Mouse (Mus musculus) induced T-regulatory cell, adult 2 months (primary cell): ENCODE measurements at regions not wholly inside any gene's neighbourhood (a gene's known extent, or its start where the extent isn't known, plus 50 kb on each side); places are given as distances from the start of the nearest gene placed in this dataset.
A peak's percentile ranks its signal among the peaks of the same experiment; 100 is the strongest.

Experiments
- DNase-seq: peaks from one replicate; pipeline ENCODE4 v3.0.0-alpha.2; 2012; ENCODE audit warnings: low read depth

DNA sequence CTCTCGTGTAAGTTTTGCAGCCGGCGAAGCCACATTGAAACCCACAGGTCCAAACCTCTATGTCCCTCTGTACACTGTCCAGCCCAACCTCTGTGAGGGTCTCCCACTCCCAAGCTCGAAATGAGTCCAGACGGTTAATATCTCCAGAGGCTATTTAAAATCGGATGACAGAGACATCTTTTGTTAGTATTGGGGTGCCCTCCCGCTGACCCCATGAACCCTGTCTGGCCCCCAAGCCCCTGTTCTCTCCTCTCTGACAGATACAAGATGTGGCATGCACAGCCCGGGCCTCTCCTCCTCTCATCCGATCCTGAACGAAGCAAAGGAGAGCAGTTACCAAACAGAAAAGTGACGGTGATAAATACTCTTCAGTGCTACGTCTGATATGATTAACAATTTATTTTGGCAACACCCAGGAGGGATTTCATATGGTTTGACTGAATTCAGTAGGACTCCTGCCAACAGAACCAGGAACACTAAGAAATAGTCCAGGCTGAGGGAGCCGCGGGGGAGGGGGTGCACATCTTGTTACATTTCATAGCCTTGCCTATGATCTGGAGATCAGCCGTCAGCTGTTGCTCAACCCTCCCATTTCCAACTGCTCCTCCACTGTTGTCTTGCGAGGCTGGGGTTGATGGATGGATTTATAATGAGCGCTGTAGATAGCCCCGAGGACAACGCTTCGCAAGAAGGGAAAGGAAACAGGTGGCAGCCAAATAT, 266.6 kb upstream of the Klf3 start:
- DNase-seq: no peak

- DNase-seq: no peak
Measured at GRCm38 (mm10) chr5:64537113-64537780, 265.9 kb upstream of the Klf3 start.

GRCm38 (mm10) chr5:64541765-64542164, 261.4 kb upstream of the Klf3 start:
- DNase-seq: no peak

DNA sequence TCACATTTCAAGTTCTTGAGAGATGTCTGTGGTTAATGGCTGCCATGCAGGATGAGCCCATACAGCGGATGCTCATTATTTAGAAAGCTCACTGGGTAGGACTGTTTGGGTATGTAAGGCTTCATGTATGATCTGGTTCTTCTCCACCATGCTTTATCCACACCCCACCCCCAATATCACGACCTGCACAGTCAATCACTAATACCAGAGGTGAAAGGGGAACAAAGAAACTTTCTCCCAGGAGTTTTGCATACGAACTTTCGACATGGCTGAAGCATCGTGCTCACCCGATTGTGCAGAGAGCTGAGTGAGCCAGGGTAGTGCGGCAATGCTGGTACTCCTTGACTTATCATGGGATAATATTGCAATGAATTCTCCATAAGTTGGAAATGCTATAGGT, 247.3 kb upstream of the Klf3 start:
- DNase-seq: no peak

DNA sequence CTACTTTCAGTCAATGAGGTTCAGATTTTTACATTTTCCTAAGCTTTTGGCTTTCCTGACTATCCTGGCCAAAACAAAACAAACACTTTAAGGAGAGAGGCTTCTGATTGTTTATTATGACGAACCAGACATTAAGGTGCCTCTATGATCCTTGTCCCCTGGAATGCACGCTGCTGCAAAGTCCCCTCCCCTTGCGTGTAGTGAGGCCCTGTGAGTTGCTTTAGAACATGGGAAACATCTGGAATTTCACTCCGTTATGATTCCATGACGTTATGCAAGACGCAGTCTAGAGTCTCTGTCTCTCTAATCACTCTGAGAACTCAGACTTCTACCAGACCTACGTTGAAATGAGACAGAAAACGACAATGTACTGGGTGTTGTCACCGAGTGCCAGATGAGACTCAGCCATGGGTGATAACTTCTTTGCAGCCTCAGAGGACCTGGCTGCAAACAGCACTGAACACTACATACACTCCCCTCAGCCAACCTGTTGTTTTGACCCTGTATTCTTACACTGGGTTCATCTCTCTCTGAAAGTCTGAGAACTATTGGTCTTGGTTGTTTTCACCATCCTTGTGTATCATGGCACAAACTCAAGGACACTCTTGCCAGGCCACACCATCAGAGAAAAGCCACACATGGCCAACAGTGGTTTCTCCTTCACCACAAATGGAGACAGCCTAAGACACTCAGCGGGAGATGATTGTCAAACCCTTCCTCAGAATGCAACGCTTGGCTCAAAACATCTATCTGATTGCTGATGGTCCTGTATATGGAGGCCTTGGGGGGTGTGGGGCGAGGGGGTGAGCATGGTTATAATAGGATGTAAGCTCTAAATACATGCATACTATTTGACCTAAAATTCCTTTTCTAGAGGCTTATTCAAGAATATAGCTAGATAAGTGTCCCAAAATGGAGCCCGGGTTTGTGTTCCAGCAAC, 236.5 kb upstream of the Klf3 start:
- no peak for DNase-seq

GRCm38 (mm10) chr5:64567813-64568212, 235.4 kb upstream of the Klf3 start:
- peak; percentile 75 for DNase-seq

DNA sequence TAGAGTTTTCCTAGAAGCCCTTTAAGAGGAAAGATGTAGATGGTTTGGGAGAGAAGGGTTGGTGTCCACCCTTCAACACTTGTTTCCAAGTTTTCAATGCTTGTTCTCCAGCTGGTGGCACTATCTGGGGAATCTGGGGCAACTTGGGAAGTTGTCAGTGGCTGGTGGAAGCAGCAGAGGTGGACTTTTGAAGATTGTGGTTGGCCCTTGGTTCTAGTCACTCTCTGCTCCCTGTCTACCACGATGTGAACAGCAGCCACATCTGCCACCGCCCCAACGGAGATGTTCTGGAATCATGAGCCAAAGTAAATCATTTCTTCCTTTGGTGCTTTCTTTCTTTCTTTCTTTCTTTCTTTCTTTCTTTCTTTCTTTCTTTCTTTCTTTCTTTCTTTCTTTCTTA, 234.9 kb upstream of the Klf3 start:
- no peak for DNase-seq

GRCm38 (mm10) chr5:64574386-64574785, 228.8 kb upstream of the Klf3 start:
- DNase-seq: no peak

- DNase-seq: no peak
Measured at GRCm38 (mm10) chr5:64575896-64576295, 227.3 kb upstream of the Klf3 start.

DNA sequence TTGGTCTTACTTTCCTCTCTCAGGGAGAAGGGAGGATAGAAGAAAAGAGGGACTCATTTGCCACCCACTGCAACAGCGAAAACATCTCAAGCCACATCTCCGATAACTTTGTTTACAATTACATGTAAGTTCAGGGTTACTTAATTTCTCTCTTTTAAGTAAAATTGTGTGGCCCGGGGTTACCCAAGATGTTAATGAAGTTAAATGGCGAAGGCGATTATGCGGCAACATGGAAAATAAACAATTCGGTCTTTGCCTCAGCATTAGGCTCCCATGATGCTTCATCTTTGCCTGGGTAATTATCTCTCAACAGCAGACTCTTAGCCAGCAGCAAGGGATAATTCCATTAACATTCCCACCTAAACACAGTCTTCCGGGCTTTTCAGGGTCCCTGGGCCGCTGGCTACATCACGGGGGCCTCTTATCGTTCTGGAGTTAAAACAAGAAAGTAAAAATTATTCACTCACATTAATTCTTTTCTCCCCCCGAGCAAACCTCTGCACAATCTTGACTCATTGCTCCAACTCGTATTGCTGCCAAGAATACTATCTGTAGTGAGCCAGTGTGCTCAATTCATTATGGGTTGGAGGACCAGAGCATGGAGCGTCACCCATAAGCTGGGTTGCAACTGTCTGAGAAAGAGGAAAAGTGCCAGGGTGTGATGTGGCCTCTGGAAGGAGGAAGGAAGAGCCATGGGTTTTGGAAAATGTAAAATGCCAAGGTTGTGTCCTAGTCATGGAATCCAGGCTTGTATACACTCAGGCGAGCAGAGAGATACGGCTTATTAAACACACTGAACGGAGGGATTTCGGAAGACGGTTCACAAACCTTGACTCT, 226.5 kb upstream of the Klf3 start:
- no peak for DNase-seq

DNA sequence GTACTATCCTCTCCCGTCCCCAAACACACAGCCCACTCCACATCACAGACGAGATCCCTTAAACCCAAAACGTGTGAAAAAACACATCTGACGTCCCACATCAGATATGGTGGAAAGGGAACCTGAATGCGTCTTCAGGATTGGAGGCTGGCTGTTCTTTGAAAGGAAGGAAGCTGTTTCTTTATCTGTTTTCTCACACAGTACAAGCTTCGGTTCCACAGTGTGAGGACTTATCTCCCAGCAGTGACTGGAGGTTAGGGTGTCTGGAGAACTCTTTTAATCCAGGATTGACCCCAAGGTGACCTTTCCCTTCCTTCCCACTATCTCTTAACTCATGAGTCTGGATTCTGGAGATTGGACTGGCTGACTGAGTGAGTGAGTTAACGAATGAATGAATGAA, 225.8 kb upstream of the Klf3 start:
- no peak for DNase-seq

DNA sequence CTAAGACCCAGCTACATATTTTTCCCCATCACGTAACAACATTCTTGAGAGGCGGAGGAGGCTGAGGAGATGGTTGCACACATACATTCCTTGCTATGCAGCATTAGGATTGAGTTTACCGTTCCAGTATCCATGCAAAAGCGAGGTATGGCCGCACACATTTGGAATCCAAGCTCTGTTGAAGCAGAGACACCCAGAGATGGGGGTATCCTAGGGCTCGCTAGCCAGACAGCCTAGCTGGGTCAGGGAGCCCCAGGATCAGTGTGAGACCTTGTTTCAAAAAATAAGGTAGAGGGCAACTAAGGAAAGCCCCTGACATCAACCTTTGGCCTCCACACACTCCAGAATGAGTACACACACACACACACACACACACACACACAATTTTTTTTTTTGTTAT, 224.7 kb upstream of the Klf3 start:
- no peak for DNase-seq

GRCm38 (mm10) chr5:64579086-64579485, 224.1 kb upstream of the Klf3 start:
- no peak for DNase-seq

- DNase-seq: no peak
Measured at GRCm38 (mm10) chr5:64579494-64580339, 223.5 kb upstream of the Klf3 start.

DNA sequence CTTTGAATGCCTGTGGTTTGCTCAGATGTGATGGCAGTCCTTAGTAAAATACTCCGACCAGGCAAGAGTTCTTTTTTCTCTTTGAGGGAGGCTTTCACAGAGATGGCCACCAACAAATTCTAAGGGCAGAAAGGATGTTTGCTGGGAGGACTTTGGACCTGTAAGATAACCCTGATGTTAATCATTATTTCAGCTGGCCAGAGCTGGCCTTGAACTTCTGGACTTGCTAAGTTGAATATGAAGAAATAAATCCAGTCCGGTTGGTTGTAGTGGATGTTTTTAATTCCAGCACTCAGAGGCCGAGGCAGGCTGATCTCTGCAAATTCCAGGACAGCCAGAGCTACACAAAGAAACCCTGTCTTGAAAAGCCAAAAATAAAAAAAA, 222.9 kb upstream of the Klf3 start:
- no peak for DNase-seq

DNA sequence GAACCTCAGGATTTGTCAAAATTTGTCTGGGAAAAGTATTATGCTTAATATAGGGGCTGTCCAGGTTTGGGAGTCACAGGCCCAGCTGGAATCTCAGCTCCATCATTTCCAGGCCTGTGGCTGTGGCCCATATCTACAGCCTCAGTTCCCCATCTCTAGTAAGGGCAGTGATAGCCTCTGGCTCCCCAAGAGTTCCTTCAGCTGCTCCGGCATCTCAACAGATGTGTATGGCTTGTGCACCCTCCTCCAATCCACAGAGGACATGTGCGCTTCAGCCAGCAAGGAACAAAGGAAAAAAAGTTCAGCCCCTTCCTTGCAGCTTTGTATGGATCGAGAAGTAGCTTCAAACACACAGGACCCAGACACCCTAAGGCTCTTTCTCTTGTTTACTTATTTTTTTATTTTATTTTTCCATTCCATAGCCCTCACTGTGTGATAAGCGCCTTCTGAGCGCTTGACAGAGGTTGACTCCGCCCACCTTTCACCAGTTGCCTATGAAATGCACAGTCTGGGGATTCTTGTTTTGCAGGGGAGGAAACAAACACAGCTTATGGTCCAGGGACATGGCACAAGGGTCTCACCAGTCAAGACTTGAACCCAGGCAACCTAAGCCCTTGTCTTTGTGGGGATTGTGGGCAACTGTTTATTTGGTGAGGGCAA, 222.3 kb upstream of the Klf3 start:
- no peak for DNase-seq

- no peak for DNase-seq
Measured at GRCm38 (mm10) chr5:64581461-64581860, 221.7 kb upstream of the Klf3 start.

DNA sequence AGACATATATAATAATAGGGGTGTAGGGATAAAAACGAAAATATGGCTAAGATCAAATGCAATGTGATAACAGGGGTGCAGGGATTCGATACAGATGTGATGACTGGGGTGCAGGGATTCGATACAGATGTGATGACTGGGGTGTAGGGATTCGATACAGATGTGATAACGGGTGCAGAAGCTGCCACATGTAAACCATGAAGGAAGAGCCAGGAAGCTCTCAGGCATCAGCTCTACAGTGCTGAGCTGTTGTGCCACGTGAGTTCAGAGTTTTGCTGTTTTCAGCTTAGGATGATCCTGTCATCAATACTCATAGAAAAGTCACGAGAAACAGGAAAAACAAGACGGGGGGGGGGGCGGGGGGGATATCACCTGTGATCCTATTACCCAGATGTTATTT, 221.2 kb upstream of the Klf3 start:
- DNase-seq: no peak

GRCm38 (mm10) chr5:64584308-64584707, 218.9 kb upstream of the Klf3 start:
- no peak for DNase-seq

DNA sequence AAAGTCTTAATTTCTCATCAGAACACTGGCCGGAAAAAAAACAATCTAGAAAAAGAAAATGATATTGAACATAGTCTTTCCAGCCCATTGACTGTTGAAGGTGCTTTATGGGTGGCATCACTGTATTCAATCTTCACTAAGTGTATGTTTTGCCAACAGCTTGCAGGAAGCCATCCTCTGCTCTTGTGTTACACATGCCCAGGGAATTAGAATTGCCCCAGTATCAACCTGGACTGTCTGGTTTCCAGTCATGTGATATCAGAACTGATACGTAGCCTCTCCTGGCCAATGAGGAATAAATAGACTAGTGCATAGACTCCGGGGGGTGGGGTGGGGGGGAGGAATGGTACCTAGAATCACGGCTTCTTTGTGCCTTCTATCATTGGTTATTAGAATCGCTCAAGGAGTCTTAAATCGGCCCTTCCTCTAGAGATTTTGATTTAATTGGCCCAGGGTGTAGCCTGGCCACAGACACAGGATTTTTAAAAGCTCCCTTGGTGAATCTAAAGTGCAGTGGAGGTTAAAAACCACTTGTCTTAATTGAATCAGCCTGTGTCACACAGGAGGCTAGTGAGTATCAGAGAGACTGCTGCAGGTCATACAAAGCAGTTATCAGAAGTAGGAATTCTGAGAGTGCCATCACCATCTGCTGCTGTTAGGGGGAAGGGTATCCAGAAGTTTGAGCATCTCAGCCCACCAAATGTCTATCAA, 218.0 kb upstream of the Klf3 start:
- no peak for DNase-seq
